Mouse (Mus musculus) ovary, postnatal 14 days (tissue): ENCODE data around the gene Cstf1.

Experiments used
- DNase-seq: peaks from one replicate; pipeline ENCODE4 v3.0.0; 2022; ENCODE audit warnings: low spot score

The Cstf1 gene

DNA sequence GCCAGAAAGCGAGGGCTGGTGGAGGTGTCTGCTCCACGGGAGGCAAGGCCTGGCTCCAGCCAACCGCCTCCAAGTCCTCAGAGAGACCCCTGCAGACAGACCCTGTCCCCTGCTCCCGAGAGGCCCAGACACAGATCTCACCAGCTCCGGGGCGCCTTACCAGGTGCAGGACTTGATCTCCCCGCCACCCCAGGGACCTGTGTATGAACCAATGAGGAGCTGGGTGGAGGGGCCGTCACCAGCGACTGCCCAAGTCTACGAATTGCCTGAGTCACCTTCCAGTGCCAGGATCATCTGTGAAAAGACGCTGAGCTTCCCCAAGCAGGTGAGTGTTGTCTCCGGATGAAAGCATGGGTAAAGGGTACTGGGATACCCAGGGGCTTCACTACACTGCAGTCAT, 45.7 kb downstream of the Cstf1 start:
- no peak for DNase-seq

DNA sequence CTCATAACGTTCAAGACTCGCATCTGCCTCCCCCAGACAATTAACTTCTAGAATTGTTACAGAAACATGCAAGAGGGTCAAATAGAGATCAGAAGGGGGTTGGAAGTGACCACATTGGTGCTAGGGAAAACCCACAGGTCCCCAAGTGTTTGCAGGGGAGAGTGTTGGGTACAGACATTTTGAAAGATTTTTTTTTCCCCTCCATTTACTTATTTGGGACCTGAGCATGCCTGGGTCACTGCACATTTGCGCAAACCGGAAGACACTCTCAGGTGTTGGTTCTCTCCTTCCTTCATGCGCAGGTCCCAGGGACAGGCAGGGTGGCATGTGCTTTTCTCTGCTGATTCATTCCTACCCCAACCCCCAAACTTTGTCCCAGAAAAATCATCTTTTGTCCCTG, 46.4 kb downstream of the Cstf1 start:
- DNase-seq = no peak

DNA sequence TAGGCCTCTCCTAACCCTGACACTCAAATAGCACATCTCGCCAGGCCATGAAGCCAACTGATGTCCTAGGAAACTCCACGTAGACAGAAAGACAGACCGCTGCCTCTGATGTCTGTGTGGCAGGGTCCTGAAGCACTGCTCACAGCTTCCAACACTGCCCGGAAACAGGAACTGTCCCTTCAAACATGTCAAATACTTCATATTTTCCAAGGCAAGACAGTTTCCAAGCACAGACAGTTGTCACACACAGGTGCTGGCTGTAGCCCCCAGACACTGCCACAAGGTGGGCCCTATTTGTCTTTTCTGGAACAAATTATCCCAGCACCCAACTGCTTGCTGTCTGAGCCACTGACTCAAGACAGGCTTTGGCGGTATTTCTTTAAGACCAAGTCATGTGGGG, 47.7 kb downstream of the Cstf1 start:
- no peak for DNase-seq

DNA sequence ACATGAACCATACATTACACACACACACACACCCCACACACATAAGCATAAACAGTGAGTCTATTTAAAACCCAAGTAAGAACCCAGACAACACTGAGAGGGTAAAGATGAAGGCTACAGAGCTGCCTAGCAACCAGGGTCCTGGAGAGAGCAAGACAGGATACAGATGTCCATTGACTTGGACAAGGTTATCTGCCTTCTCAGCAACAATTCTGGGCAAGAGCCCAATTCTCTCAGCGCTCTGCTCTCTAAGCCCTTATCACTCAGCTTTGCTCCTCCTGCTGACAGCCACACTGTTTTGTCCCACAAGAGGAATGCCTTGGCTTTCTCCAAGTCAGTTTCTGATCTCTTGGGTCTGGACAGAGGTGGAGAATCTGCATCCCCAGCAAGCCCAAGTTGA, 60.1 kb downstream of the Cstf1 start:
- DNase-seq = no peak
